Mouse (Mus musculus) kidney, embryonic 15.5 days (tissue): Measurements from ENCODE around the gene Bmp8a. TPM values are rescaled to one million over a fixed set of nuclear protein-coding genes. Genes with fewer than 3 reads are reported as not detected.
"Not testable (repeated sequence)": the region's sequence is repeated elsewhere in the genome, so short reads cannot be mapped to it uniquely, and the experiment has no call there.

Experiments
- ATAC-seq: fragments of 200-750 bp; cut with Nextera tagmentation; replicated peaks from 2 replicates; pipeline ENCODE4 v1.8.0; 2017; ENCODE audit warnings: moderate TSS enrichment; ENCODE audit not compliant: low FRiP score
- H3K27ac ChIP-seq: fragments of 300-500 bp; sonication (generic); 2 replicates; pipeline ENCODE4 v1.5.1; 2015; ENCODE audit warnings: mild to moderate bottlenecking, inconsistent platforms
- H3K27me3 ChIP-seq: fragments of 300-500 bp; sonication (generic); 2 replicates; pipeline ENCODE4 v1.6.1; 2015; ENCODE audit warnings: inconsistent platforms
- H3K36me3 ChIP-seq: fragments of 300-500 bp; sonication (generic); 2 replicates; pipeline ENCODE4 v1.6.1; 2015; ENCODE audit warnings: inconsistent platforms
- H3K4me1 ChIP-seq: fragments of 300-500 bp; sonication (generic); 2 replicates; pipeline ENCODE4 v1.6.1; 2015; ENCODE audit warnings: inconsistent platforms
- H3K4me2 ChIP-seq: fragments of 300-500 bp; sonication (generic); 2 replicates; pipeline ENCODE4 v1.6.1; 2015; ENCODE audit warnings: moderate library complexity, mild to moderate bottlenecking, inconsistent platforms
- H3K4me3 ChIP-seq: fragments of 300-500 bp; sonication (generic); replicated peaks from 2 replicates; pipeline ENCODE4 v1.5.1; 2015; ENCODE audit warnings: mild to moderate bottlenecking, inconsistent platforms
- H3K9ac ChIP-seq: fragments of 300-500 bp; sonication (generic); 2 replicates; pipeline ENCODE4 v1.6.1; 2015; ENCODE audit warnings: mild to moderate bottlenecking, inconsistent platforms
- H3K9me3 ChIP-seq: fragments of 300-500 bp; sonication (generic); replicated peaks from 2 replicates; pipeline ENCODE4 v1.6.1; 2016; ENCODE audit warnings: inconsistent platforms
- WGBS: fragments of 180-500 bp; shearing (Covaris S2); methylation state at CpG from one replicate; pipeline ENCODE4 v1.1.7; 2015; ENCODE audit warnings: mixed read lengths; 5-methylcytosine and 5-hydroxymethylcytosine counted together
- polyA plus RNA-seq: library from polyadenylated mRNA; unstranded; fragments of >200 nt; fragmentation: Nextera tagmentation; extraction: Ambion mirVana; gene quantifications from 2 replicates; pipeline ENCODE4 v1.2.1, GENCODE M21; 2015

Gene Bmp8a
- polyA plus RNA-seq, 1 experiment from 2014 or later, result 0.19 TPM

DNA sequence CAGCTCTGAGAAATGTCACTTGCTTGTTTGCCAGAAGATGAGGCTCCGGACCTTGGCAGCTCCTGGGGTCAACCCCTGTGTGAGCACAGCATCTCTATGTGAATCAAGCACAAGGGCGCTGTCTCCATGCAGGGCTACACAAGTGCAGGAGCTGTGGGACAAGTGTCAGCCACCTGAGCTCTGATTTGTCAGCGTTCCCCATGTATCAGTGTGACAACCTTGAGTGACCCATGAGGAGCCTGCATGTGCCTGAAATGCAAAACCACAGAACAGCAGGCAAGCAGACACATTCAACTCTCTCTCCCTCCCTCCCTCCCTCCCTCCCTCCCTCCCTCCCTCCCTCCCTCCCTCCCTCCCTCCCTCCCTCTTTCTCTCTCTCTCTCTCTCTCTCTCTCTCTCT, 15.4 kb downstream of the Bmp8a start:
- H3K4me1 ChIP-seq, result peaks cover 7% of the 10 kb centered on the region
- 50% methylated on average over 3 of the region's 3 CpGs for WGBS
- peaks cover 23% of the 10 kb centered on the region for H3K27me3 ChIP-seq
- H3K4me2 ChIP-seq, result no peak overlapping the region
- no peak overlapping the region for H3K4me3 ChIP-seq
- no peak overlapping the region for H3K9ac ChIP-seq
- no peaks in the 10 kb centered on the region for H3K36me3 ChIP-seq
- no peak overlapping the region for H3K27ac ChIP-seq
- no peak for ATAC-seq
- no peaks in the 10 kb centered on the region for H3K9me3 ChIP-seq

DNA sequence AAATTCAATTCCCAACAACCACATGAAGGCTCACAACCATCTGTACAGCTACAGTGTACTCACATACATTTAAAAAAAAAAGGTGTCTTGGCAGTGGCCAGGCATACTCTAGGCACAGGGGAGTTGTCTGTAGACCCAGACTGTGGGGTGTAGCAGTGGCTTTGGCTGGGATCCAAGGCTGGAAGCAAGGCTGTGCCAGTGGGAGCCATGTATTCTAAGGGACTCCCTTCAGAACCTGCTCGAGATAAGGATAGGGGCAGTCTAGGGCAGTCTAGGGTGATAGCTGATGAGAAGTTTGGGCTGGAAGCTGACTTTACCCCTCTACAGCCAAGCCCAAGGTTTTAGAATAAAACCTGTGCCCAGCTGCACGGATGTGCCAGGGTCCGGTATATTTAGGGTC, 17.0 kb downstream of the Bmp8a start:
- Histone ChIP-seq H3K36me3 (no peaks in the 10 kb centered on the region), H3K9ac (no peak overlapping the region), H3K4me3 (no peak overlapping the region), H3K27me3 (peaks cover 24% of the 10 kb centered on the region), H3K4me2 (no peak overlapping the region), H3K4me1 (peaks cover 8% of the 10 kb centered on the region), H3K9me3 (no peaks in the 10 kb centered on the region), H3K27ac (no peak overlapping the region)
- WGBS, result 63% methylated on average over 3 of the region's 3 CpGs
- ATAC-seq, result no peak

DNA sequence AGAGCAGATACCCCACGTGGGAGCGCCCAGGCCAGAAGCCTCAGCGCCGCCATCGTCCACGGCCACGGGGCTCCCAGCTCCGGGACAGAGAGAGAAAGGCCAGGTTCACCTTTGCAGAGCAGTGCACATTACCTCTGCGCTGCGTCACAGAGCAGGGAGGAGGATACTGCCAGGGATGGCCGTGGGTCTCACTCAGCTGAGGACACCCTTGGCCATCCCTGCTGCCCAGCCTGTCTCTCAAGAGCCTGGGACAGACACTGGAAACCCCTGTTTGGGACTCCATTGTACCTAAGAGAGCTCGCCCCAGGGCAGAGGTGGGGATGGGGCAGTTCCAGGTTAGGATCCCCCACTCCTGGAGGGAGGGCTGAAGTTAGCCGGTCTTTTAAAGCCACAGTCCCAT, 19.5 kb downstream of the Bmp8a start, which contains the start of gene Oxct2a:
Gene Oxct2a (minus strand): TSS at position 101 of the 400 bp plus-strand sequence.
- Histone ChIP-seq H3K36me3 (no peaks in the 10 kb centered on the region), H3K4me1 (peaks cover 8% of the 10 kb centered on the region), H3K9me3 (no peaks in the 10 kb centered on the region), H3K27ac (no peak within 1 kb of the TSS), H3K9ac (no peak within 1 kb of the TSS), H3K4me2 (peak within 1 kb of the TSS; percentile 67), H3K4me3 (peak within 1 kb of the TSS; percentile 36), H3K27me3 (peaks cover 24% of the 10 kb centered on the region)
- 16% methylated on average over 12 of the region's 13 CpGs for WGBS
- ATAC-seq, result peak; percentile 41; the same call in 1 of the 2 replicates

DNA sequence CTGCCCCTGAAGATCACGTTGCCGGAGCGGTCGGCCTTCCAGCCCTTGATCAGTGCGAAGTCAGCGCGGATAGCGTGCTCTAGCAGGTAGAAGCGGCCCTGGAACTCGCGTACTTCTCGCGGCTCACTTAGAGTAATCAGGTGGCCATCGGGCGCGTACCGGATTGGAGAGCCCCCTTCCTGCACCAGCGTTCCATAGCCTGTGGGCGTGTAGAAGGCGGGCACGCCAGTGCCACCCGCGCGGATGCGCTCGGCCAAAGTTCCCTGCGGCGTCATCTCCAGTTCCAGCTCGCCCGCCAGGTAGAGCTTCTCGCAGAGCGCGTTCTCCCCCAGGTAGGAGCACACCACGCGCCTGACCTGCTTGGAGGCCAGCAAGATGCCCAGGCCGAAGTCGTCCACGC, 20.1 kb downstream of the Bmp8a start:
- H3K4me2 ChIP-seq, result peak overlapping the region; percentile 67
- peaks cover 24% of the 10 kb centered on the region for H3K27me3 ChIP-seq
- H3K27ac ChIP-seq, H3K4me1 ChIP-seq, H3K9ac ChIP-seq, H3K36me3 ChIP-seq, H3K9me3 ChIP-seq: not testable (repeated sequence)
- peak overlapping the region; percentile 36 for H3K4me3 ChIP-seq
- ATAC-seq, result peak; percentile 30; the same call in 1 of the 2 replicates
- 17% methylated on average over 14 of the region's 38 CpGs for WGBS

DNA sequence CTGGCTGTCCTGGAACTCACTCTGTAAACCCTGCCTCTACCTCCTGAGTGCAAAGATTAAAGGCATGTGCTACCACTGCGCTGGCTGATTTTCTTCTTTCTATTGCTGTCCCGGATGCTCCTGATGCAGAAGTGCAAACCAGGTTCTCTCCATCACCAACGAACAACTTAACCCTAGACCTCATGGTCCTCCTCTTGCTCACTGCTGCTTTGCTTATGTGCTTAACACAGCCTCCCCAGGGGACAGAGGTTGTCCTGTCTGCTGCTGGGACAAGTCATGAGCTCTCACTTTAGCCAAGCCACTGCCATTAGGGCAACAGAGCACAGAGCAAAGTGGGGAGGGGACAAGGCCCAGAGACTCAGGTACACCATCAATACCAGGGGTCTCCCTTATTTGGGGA, 28.6 kb downstream of the Bmp8a start:
- WGBS, result 85% methylated on average over 3 of the region's 3 CpGs
- no peak overlapping the region for H3K9ac ChIP-seq
- no peak for ATAC-seq

DNA sequence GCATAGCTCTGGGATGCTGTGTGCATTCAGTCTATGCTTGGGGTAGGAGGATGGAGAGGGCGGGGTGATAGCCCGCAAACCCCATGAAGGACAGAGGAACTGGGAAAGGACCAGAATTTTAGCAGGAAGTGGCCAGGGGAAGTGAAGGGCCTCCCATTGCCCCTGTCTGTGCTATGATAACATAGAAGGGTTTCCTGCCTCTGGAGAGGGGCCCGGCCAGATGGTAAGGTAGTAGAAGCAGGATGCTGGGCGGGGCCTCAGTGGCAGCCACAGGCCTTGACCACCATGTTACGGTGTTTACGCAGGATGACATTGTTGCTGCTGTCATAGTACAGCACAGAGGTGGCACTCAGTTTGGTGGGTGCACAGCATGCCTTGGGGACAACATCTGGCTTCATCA, 30.0 kb downstream of the Bmp8a start:
- no peaks in the 10 kb centered on the region for H3K4me1 ChIP-seq
- WGBS, result 77% methylated on average over 6 of the region's 6 CpGs
- no peak overlapping the region for H3K4me3 ChIP-seq
- no peaks in the 10 kb centered on the region for H3K9me3 ChIP-seq
- H3K27me3 ChIP-seq, result no peaks in the 10 kb centered on the region
- no peaks in the 10 kb centered on the region for H3K36me3 ChIP-seq
- no peak overlapping the region for H3K9ac ChIP-seq
- H3K27ac ChIP-seq, result no peak overlapping the region
- ATAC-seq, result no peak
- H3K4me2 ChIP-seq, result no peak overlapping the region

More for the DNA sequence above, 28.6 kb downstream of the Bmp8a start:
- Histone ChIP-seq H3K4me3 (no peak overlapping the region), H3K27ac (no peak overlapping the region), H3K9me3 (no peaks in the 10 kb centered on the region), H3K4me2 (no peak overlapping the region), H3K27me3 (no peaks in the 10 kb centered on the region), H3K4me1 (no peaks in the 10 kb centered on the region), H3K36me3 (no peaks in the 10 kb centered on the region)

DNA sequence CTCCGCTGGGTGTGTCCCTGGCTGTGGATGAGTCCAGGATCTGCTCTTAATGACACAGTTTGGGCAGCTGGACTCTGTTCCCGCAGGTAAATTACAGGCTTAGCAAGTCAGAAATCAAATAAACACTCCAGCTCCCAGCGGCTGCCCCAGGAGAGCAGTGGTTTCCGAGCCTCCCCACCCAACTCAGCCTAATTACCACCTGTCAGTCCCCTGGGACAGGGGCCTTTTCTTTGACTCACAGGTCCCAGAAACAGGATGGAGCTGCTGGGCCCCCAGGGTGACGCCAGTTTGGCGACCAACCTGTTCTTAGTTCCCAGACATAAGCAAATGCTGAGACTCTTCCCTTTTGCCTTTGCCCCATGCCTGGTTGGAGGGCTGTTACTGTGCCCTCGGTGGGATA, 31.2 kb downstream of the Bmp8a start:
- Histone ChIP-seq H3K27ac (no peak overlapping the region), H3K9ac (no peak overlapping the region), H3K9me3 (no peaks in the 10 kb centered on the region), H3K4me2 (no peak overlapping the region), H3K4me3 (no peak overlapping the region), H3K27me3 (no peaks in the 10 kb centered on the region), H3K4me1 (no peaks in the 10 kb centered on the region), H3K36me3 (0 out of 2 replicates have a peak, but pooled peaks cover 2% of the 10 kb centered on the region)
- 83% methylated on average over 7 of the region's 7 CpGs for WGBS
- ATAC-seq, result no peak

DNA sequence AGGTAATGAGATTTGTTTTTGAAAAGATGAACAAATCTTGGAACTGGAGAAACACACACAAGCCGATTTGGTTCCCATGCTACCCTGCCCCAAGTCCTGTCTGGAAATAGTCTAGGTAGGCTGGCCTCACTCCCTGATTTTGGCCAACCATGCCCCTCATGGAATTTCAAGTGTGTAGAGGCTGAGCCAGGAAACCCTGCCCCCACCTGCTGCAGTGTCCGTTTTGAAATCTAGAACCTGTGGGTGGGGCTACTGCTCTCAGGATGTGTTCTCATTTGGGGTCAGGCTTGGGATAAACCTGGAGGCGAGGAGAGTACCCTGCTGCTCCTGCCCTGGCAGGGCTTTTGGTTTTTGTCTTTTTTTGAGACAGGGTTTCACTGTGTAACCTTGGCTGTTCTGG, 34.8 kb downstream of the Bmp8a start:
- H3K27me3 ChIP-seq, result no peaks in the 10 kb centered on the region
- no peak overlapping the region for H3K27ac ChIP-seq
- 0 out of 2 replicates have a peak, but pooled peaks cover 4% of the 10 kb centered on the region for H3K9me3 ChIP-seq
- no peak for ATAC-seq
- H3K4me2 ChIP-seq, result no peak overlapping the region
- no peak overlapping the region for H3K4me3 ChIP-seq
- H3K9ac ChIP-seq, result no peak overlapping the region
- peaks cover 19% of the 10 kb centered on the region for H3K36me3 ChIP-seq
- WGBS, result 51% methylated on average over 3 of the region's 3 CpGs
- H3K4me1 ChIP-seq, result no peaks in the 10 kb centered on the region

DNA sequence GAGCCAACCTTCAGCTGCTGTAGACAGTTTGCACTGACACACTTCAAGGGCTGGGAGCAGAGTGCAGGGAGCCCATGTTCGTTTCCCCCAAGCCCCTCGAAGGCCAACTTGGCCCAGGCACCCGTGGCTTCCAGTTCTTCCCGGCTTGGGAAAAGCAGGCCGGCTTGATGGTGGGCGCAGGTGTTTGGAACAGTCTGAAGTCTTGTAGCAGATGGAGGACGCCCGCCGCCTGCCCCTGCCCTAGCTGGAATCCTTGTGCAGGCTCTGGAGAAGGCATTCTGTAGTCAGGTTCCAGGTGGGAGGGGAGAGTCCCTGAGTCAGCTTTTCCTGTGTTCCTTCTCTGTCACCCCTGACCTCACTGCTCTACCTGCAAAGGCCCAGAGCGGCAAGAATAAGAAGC, 36.1 kb downstream of the Bmp8a start:
- no peak for ATAC-seq
- H3K9ac ChIP-seq, result no peak overlapping the region
- H3K4me2 ChIP-seq, result no peak overlapping the region
- peaks cover 32% of the 10 kb centered on the region for H3K36me3 ChIP-seq
- 85% methylated on average over 10 of the region's 10 CpGs for WGBS
- H3K9me3 ChIP-seq, result 0 out of 2 replicates have a peak, but pooled peaks cover 4% of the 10 kb centered on the region
- no peaks in the 10 kb centered on the region for H3K4me1 ChIP-seq
- H3K4me3 ChIP-seq, result no peak overlapping the region
- no peak overlapping the region for H3K27ac ChIP-seq
- no peaks in the 10 kb centered on the region for H3K27me3 ChIP-seq

DNA sequence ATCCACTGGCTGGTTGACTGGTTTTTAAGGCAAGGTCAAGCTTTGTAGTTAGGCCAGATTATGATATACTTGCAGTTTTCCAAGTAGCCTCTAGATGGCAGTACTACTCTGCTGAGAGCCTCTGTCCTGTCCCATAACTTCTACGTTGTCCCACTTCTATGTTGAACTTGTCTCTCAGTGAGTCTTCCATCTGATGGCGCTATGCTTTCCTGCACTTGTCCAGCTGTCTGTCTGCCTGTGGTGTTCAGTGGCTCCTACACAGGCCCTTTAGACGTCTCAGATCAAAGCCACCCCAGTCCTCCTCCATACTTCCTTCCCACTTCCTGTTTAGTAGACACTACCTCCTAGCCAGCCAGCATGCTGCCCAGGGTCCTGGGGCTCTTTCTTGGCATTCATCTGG, 37.3 kb downstream of the Bmp8a start:
- Histone ChIP-seq H3K36me3 (peaks cover 44% of the 10 kb centered on the region), H3K4me2 (no peak overlapping the region), H3K27me3 (no peaks in the 10 kb centered on the region), H3K4me1 (no peaks in the 10 kb centered on the region), H3K4me3 (no peak overlapping the region), H3K9me3 (0 out of 2 replicates have a peak, but pooled peaks cover 4% of the 10 kb centered on the region), H3K27ac (no peak overlapping the region), H3K9ac (no peak overlapping the region)
- ATAC-seq, result peak; percentile 26; the same call in 1 of the 2 replicates
- 24% methylated on average over 3 of the region's 3 CpGs for WGBS

DNA sequence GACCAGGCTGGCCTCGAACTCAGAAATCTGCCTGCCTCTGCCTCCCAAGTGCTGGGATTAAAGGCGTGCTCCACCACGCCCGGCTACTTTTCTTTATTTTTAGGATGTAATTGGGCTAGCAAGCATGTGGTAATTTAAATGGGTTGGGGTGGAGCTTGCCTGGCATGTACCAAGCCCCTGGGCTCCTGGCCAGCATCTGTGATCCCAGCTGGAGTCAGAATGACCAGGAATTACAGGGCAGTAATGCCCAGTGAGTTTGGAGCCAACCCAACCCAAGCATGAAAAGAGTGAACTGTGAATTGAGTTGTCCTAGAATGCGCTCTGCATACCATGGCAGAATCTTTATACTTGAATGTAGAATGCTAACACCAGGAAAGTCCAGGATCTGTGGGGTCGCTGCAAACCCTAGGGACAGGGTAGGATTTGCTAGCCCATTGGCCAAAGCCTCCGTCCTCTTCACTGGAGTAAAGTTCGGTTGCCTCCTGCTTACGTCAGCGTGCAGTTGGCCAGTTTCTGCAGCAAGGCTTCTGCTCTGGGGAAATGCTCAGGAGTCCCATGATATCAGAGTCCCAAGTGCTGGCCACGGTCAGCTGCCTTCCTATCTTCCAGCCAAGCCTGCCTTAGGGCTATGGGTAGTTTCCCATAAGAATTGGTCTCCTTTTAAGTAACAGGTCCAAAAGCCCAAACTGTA, 43.9 kb downstream of the Bmp8a start:
- Histone ChIP-seq H3K4me3 (no peak overlapping the region), H3K4me1 (no peaks in the 10 kb centered on the region), H3K9ac (no peak overlapping the region), H3K27me3 (no peaks in the 10 kb centered on the region), H3K36me3 (peaks cover 98% of the 10 kb centered on the region), H3K4me2 (no peak overlapping the region), H3K9me3 (0 out of 2 replicates have a peak, but pooled peaks cover 4% of the 10 kb centered on the region), H3K27ac (no peak overlapping the region)
- ATAC-seq, result no peak
- 96% methylated on average over 11 of the region's 11 CpGs for WGBS

DNA sequence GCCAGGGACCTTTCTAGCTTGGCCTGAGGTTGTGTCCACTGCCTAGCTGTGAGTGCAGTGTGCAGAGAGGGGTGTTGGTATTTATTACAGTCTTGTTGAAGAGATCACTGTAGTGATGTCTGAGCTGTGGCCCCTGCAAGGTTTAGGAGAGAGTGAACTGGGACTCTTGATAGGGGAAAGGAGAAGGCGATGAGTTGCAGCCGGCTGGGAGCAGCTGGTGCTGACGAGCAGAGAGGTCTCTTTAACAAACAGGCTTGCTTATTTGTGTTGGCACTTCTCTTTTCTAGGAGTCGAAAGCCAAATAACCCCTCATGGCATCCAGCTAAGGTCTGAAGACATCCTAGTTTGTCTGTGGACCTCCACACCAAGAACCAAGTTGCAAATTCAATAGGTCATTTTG, 44.8 kb downstream of the Bmp8a start:
- peaks cover 98% of the 10 kb centered on the region for H3K36me3 ChIP-seq
- 71% methylated on average over 4 of the region's 4 CpGs for WGBS
- H3K27ac ChIP-seq, result no peak overlapping the region
- H3K9ac ChIP-seq, result no peak overlapping the region
- H3K27me3 ChIP-seq, result no peaks in the 10 kb centered on the region
- H3K4me1 ChIP-seq, result no peaks in the 10 kb centered on the region
- ATAC-seq, result no peak
- H3K9me3 ChIP-seq, result no peaks in the 10 kb centered on the region
- H3K4me3 ChIP-seq, result no peak overlapping the region
- H3K4me2 ChIP-seq, result no peak overlapping the region
